Mouse (Mus musculus) embryonic facial prominence, embryonic 10.5 days (tissue): ENCODE measurements around the gene Ece1. TPM values are rescaled to one million over a fixed set of nuclear protein-coding genes. Genes with fewer than 3 reads are reported as not detected.
A peak's percentile ranks its signal among the peaks of the same experiment; 100 is the strongest.

Experiments
- DNase-seq: peaks from one replicate; pipeline ENCODE4 v3.0.0-alpha.2; 2017; ENCODE audit warnings: low spot score
- H3K27ac ChIP-seq: fragments of 300-500 bp; sonication (generic); replicated peaks from 2 replicates; pipeline ENCODE4 v1.5.1; 2016; ENCODE audit warnings: mild to moderate bottlenecking
- H3K27me3 ChIP-seq: fragments of 300-500 bp; sonication (generic); replicated peaks from 2 replicates; pipeline ENCODE4 v1.6.1; 2016; ENCODE audit warnings: low read depth, mild to moderate bottlenecking; ENCODE audit not compliant: poor library complexity, severe bottlenecking
- H3K36me3 ChIP-seq: fragments of 300-500 bp; sonication (generic); replicated peaks from 2 replicates; pipeline ENCODE4 v1.6.1; 2016; ENCODE audit warnings: mild to moderate bottlenecking, moderate library complexity
- H3K4me1 ChIP-seq: fragments of 300-500 bp; sonication (generic); 2 replicates; pipeline ENCODE4 v1.6.1; 2016
- H3K4me3 ChIP-seq: fragments of 300-500 bp; sonication (generic); 2 replicates; pipeline ENCODE4 v1.5.1; 2016; ENCODE audit warnings: mild to moderate bottlenecking, moderate library complexity
- H3K9me3 ChIP-seq: fragments of 300-500 bp; sonication (generic); 2 replicates; pipeline ENCODE4 v1.6.1; 2016; ENCODE audit warnings: mild to moderate bottlenecking
- WGBS: fragments of 180-500 bp; shearing (Covaris S2); methylation state at CpG from one replicate; pipeline ENCODE4 v1.1.7; 2016; 5-methylcytosine and 5-hydroxymethylcytosine counted together
- polyA plus RNA-seq: library from polyadenylated mRNA; unstranded; fragments of >200 nt; fragmentation: Nextera tagmentation; extraction: Ambion mirVana; gene quantifications from 2 replicates; pipeline ENCODE4 v1.2.1, GENCODE M21; 2016

Ece1 gene
- polyA plus RNA-seq, 1 experiment from 2014 or later = 46.6 TPM

DNA sequence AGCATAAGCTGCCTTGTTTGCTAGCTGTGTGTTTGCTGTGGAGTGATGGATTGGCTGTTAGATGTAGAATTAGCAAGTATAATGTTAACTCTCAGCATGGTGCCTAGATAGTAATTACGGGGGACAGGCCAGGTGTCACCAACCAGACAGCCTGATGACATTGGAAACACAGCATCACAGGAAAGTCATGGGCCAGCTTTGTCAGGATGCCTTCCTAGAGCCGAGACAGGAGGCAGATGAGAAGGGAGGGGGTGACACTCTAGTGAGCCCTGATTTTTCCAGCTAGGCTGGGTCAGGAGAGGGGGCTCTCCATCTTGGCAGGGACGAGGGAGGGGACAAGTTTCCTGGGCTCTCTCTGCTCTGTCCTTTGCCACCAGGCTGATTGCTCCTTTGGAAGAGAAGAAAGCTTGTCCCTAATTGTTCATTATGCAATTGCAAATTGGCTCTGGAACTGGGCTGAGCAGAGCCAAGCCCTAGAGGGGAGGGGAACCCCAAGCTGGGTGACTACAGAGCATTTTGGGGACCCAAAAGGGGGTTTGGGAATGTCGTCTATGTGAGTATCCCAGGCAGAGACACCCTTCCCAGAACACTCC, 29.6 kb downstream of the Ece1 start:
- no peaks in the 10 kb centered on the region for H3K9me3 ChIP-seq
- no peak for DNase-seq
- 26% methylated on average over 4 of the region's 4 CpGs for WGBS
- peaks cover 74% of the 10 kb centered on the region for H3K4me1 ChIP-seq
- peaks cover 6% of the 10 kb centered on the region; the same call in 1 of the 2 replicates for H3K36me3 ChIP-seq
- H3K27ac ChIP-seq = peak overlapping the region; percentile 80
- no peaks in the 10 kb centered on the region for H3K27me3 ChIP-seq
- H3K4me3 ChIP-seq = no peak overlapping the region

DNA sequence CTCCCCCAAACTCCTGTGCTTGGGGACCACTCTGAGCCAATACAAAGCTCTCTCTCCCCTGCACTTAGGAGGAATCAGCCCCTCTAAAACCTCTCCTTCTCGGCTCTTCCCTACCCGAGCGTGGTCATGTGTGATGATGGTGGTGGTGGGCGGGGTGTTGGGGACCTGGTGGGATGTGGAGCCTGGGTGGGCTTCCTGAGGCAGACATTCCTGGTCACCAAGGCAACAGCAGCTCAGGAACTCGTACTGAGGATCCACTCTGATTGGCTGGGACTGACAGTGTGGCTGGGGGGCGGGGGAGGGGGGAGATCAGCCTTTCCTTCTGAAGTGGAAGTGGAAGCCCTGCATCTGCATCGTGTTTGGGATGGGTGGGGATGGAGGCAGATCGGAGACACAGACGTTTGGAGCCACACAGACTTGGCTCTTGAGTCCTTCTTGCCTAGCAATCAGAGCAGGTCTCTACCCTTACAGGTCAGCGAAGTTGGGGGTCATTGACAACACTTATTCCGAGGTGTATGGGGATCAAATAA, 30.7 kb downstream of the Ece1 start:
- peak overlapping the region; percentile 80 for H3K27ac ChIP-seq
- H3K4me1 ChIP-seq = peaks cover 75% of the 10 kb centered on the region

DNA sequence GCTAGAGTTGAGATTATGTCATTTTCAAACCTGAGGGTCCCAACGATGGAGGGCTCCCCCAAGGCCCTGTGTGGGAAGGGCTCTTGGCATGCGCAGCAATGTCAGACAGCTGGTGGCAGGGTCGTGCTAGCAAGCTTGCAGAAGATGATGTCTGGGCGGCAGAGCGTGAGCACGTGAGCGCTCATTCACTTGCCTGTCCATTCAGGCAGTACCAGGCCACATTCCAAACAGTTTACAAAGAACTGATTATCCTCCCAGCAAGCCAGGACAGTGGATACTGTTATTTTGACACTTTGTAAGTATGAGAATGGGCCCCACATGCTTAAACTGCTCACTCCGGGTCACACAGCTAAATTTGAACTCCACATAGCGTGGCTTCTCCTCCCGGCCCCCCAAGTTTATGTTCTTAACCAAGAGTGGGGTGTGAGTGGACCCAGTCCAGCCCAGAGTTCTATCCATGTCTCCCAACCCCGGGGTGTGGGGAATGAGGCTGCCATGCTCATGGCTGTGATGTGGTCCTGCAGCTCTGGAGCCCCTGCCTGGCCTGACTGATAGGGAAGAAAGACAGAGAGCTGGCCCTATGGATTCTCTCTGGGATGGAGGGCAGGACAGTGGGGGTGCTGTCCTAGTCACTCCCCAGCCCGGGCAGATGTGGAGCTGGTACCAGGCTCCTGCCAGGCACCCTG, 34.7 kb downstream of the Ece1 start:
- peaks cover 75% of the 10 kb centered on the region for H3K4me1 ChIP-seq
- peak; percentile 55 for DNase-seq
- WGBS = 24% methylated on average over 12 of the region's 12 CpGs
- H3K27ac ChIP-seq = peak overlapping the region; percentile 81
- H3K27me3 ChIP-seq = 0 out of 2 replicates have a peak, but pooled peaks cover 6% of the 10 kb centered on the region
- no peak overlapping the region for H3K4me3 ChIP-seq
- H3K9me3 ChIP-seq = no peaks in the 10 kb centered on the region
- no peaks in the 10 kb centered on the region; the same call in 1 of the 2 replicates for H3K36me3 ChIP-seq

More for the DNA sequence above, 30.7 kb downstream of the Ece1 start:
- Histone ChIP-seq H3K9me3 (no peaks in the 10 kb centered on the region), H3K36me3 (peaks cover 5% of the 10 kb centered on the region; the same call in 1 of the 2 replicates), H3K27me3 (0 out of 2 replicates have a peak, but pooled peaks cover under 1% of the 10 kb centered on the region), H3K4me3 (peak overlapping the region; percentile 36)
- DNase-seq = peak; percentile 90
- WGBS = 12% methylated on average over 11 of the region's 11 CpGs

DNA sequence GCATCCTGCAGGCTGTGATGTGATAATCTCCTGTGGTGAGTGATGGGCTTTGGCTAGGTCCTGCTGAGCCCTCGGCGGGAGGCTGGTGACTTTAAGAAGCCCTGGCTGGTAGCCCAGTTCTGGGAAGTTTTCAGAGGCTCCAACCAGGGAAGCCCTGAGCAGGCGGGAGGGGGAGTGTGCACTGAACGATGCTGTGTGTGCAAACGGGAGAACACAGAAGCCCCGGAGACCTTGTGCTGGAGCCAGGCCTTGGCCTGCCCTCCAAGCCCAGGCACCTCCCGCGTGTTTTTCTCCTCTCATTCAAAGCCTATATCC, 35.2 kb downstream of the Ece1 start:
- Histone ChIP-seq H3K4me1 (peaks cover 75% of the 10 kb centered on the region), H3K27me3 (0 out of 2 replicates have a peak, but pooled peaks cover 6% of the 10 kb centered on the region), H3K9me3 (no peaks in the 10 kb centered on the region), H3K4me3 (no peak overlapping the region), H3K36me3 (no peaks in the 10 kb centered on the region; the same call in 1 of the 2 replicates), H3K27ac (peak overlapping the region; percentile 81)
- WGBS = 18% methylated on average over 8 of the region's 8 CpGs
- DNase-seq = no peak

DNA sequence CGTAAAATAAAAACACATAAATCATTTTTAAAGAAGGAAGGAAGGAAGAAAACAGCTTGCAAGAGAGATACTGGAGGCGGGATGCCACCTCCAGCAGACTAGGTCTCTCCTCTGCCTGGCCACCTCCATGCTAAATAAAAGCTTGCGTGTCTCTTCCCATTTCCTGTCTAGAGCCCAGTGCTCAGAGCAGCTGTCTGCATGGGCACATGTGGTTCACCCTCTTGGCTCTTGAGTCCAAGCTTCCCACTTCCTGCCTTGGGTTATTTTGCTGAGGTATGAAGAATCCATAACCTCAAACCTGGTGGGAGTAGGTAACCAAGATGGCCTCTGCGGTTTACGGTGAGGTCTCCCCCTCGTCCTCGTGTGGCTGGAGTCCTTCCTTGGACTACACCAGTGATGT, 36.5 kb downstream of the Ece1 start:
- peaks cover 75% of the 10 kb centered on the region for H3K4me1 ChIP-seq
- no peak overlapping the region for H3K4me3 ChIP-seq
- no peak for DNase-seq
- 0 out of 2 replicates have a peak, but pooled peaks cover 6% of the 10 kb centered on the region for H3K27me3 ChIP-seq
- H3K9me3 ChIP-seq = no peaks in the 10 kb centered on the region
- H3K36me3 ChIP-seq = no peaks in the 10 kb centered on the region; the same call in 1 of the 2 replicates
- 0 out of 2 replicates have a peak overlapping the region, but pooled peaks have one; percentile 40 for H3K27ac ChIP-seq
- 88% methylated on average over 7 of the region's 7 CpGs for WGBS

DNA sequence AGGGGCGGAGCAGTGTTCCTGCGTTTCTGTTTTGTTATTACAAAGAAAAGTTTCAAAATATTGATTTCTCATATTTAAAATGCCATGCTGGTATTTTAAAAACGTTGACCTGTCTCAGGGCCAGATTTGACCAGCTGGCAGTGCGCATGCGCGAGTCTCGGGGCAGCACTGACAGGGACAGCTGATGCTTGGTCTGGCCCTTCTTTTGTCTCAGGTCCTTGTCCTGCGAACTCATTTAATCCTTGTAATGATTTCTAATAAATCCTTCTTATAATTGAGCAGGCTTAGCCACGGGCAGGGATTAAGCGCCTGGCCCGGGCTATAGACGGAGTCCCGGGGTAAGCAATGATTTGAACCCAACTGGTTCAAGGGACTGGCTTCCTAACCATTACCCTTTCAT, 40.2 kb downstream of the Ece1 start:
- Histone ChIP-seq H3K36me3 (no peaks in the 10 kb centered on the region), H3K4me3 (no peak overlapping the region), H3K27ac (no peak overlapping the region), H3K27me3 (0 out of 2 replicates have a peak, but pooled peaks cover 6% of the 10 kb centered on the region), H3K9me3 (no peaks in the 10 kb centered on the region), H3K4me1 (peaks cover 64% of the 10 kb centered on the region)
- no peak for DNase-seq
- 78% methylated on average over 13 of the region's 13 CpGs for WGBS

DNA sequence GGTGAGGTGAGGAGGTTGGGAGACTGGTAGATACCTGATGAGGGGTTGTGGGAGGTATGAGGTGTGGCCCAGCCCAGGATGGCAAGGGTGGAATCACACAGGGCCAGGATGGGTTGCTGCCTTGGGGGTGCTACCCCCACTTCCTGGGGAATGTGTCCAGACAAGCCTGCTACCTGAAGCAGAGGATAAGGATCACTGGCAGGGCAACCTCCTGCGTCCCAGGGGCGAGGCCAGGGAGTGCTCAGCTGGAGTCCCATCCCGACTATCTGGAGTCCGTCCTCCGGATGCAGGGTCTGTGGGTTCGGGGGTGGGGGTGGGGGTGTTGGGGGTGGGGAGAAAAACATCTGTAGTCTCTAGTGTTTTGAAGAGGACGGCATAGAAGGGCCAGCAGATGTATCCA, 40.8 kb downstream of the Ece1 start:
- Histone ChIP-seq H3K27ac (peak overlapping the region; percentile 25; the same call in 1 of the 2 replicates), H3K4me1 (peaks cover 58% of the 10 kb centered on the region), H3K27me3 (0 out of 2 replicates have a peak, but pooled peaks cover 5% of the 10 kb centered on the region), H3K4me3 (no peak overlapping the region), H3K9me3 (no peaks in the 10 kb centered on the region), H3K36me3 (no peaks in the 10 kb centered on the region)
- no peak for DNase-seq
- WGBS = 36% methylated on average over 7 of the region's 7 CpGs

DNA sequence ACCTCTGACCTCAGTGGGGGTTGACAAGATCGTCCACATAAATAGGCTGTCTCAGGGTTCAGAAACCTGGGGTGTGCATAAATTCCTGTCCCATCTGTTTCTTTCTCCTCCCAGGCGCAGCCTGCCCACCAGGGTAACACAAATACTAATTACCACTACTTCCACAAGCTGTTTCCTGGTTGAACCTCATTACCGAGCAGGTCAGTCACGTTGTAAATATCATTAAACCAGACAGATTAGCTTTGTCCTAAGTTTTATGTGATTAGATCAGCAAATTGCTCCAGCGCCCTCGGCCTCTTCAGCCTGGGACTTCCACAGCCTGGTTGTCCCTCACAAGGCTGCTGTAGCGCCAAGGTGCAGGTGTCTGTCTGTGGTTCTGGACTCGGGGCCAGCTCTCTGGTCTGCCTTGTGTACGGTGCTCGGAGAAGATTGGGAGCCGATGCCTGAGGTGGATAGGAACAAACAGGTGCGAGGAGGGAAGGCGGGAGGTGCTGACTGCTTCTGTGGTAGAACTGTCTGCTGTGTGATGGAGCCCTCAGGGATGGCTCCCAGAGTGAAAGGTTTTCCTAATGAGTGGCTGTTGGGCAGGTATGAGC, 43.0 kb downstream of the Ece1 start:
- Histone ChIP-seq H3K36me3 (no peaks in the 10 kb centered on the region), H3K4me1 (peaks cover 50% of the 10 kb centered on the region), H3K9me3 (no peaks in the 10 kb centered on the region), H3K27me3 (no peaks in the 10 kb centered on the region), H3K27ac (no peak overlapping the region; the same call in 1 of the 2 replicates), H3K4me3 (no peak overlapping the region)
- DNase-seq = no peak
- WGBS = 73% methylated on average over 13 of the region's 13 CpGs

DNA sequence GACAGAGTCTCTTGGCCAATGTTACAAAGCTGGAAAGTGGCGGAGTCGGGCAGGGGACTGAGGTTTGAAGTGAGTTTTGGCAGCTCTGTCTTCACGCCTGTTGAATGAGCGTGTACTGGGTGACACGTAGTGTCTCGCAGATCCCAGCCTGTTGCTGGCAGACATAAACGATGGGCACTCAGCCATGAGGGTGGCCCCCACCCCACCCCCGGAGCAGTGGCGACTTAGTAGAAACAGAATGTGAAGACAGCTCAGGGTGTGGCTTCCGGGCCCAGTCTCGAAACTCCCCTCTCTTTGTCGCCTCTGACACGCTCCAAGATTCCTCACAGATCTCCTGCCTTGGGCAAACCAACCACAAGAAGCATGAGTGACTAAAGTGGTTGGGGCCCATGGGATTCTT, 45.9 kb downstream of the Ece1 start:
- Histone ChIP-seq H3K4me1 (peaks cover 33% of the 10 kb centered on the region), H3K36me3 (peaks cover 7% of the 10 kb centered on the region; the same call in 1 of the 2 replicates), H3K27ac (no peak overlapping the region), H3K27me3 (no peaks in the 10 kb centered on the region), H3K4me3 (no peak overlapping the region), H3K9me3 (no peaks in the 10 kb centered on the region)
- WGBS = 81% methylated on average over 13 of the region's 13 CpGs
- no peak for DNase-seq

DNA sequence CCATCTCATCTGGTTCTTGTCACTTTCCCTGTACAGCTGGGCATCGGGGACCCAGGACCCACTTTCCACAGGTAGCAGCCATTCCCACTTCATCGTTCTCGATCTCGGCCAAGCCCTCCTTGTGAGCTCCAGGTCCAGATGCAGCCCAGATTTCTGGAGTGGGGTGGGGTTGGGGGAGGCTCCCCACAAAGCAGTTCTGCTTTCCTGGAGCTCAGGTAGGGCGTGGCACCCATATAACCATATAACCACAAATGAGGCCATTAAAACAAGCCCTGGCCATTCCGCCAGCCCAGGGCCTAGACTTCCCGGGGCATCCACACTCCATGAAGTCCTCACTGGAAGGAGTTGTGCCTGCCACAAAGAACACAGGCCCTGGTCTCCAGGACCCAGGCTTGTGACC, 46.5 kb downstream of the Ece1 start:
- Histone ChIP-seq H3K36me3 (peaks cover 7% of the 10 kb centered on the region; the same call in 1 of the 2 replicates), H3K4me3 (no peak overlapping the region), H3K9me3 (no peaks in the 10 kb centered on the region), H3K27me3 (no peaks in the 10 kb centered on the region), H3K27ac (no peak overlapping the region), H3K4me1 (peaks cover 36% of the 10 kb centered on the region)
- WGBS = 87% methylated on average over 7 of the region's 7 CpGs
- DNase-seq = no peak

DNA sequence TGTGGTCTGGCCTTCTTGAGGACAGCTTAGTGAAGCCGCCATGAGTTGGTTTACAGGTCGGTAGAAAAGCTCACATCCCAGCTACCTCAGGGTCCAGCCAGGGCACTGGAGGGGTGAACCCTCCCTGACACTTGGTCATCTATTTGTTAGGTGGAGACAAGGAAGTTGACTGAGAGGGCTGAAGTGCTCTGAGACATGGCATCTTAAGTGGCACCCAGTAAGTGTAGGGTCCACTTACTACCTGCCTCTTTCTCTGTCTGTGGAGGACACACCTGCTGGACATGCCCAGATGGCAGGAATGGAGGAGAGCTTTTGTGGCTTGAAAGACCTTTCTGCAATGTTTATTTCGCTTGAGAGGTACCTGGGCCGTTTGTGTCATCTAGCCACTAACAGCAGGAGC, 46.9 kb downstream of the Ece1 start:
- Histone ChIP-seq H3K4me1 (peaks cover 40% of the 10 kb centered on the region), H3K36me3 (peaks cover 7% of the 10 kb centered on the region; the same call in 1 of the 2 replicates), H3K9me3 (no peaks in the 10 kb centered on the region), H3K4me3 (no peak overlapping the region), H3K27me3 (peaks cover 2% of the 10 kb centered on the region; the same call in 1 of the 2 replicates), H3K27ac (no peak overlapping the region)
- DNase-seq = no peak
- 84% methylated on average over 4 of the region's 4 CpGs for WGBS

DNA sequence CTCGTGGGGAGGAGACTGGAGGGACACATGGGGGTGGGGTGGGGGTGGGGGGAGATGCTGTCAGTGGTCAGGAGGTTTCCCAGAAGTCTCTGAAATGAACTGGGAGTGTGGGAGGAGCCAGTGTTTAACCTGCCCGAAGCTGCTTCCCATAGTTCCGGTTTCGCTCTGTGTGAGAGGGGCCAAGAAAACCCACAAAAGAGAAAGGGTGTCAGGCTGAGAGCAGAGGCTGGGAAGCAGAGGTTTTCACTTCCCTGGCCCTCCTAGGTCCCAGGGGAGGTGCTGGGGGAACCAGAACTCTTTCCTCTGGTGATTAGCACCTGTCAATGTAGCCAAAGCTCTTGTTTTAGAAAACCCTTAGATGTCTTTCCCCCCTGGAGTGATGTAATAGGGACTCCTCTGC, 47.4 kb downstream of the Ece1 start:
- peaks cover 8% of the 10 kb centered on the region; the same call in 1 of the 2 replicates for H3K27me3 ChIP-seq
- 65% methylated on average over 4 of the region's 4 CpGs for WGBS
- peaks cover 7% of the 10 kb centered on the region; the same call in 1 of the 2 replicates for H3K36me3 ChIP-seq
- no peak for DNase-seq
- H3K27ac ChIP-seq = no peak overlapping the region
- peaks cover 45% of the 10 kb centered on the region for H3K4me1 ChIP-seq
- H3K9me3 ChIP-seq = no peaks in the 10 kb centered on the region
- H3K4me3 ChIP-seq = no peak overlapping the region
